Mouse (Mus musculus) megakaryocyte, embryonic 14.5 days (primary cell): ENCODE data around the gene Cldn19.

ENCODE experiments used
- FLI1 ChIP-seq: IDR thresholded peaks from 2 replicates; pipeline ENCODE4 v1.6.1; 2012; ENCODE audit warnings: low read length, inconsistent platforms, mixed read lengths
- GATA1 ChIP-seq: IDR thresholded peaks from 3 replicates; pipeline ENCODE4 v1.6.1; 2012; ENCODE audit warnings: mixed read lengths, low read length, inconsistent platforms, borderline replicate concordance

DNA sequence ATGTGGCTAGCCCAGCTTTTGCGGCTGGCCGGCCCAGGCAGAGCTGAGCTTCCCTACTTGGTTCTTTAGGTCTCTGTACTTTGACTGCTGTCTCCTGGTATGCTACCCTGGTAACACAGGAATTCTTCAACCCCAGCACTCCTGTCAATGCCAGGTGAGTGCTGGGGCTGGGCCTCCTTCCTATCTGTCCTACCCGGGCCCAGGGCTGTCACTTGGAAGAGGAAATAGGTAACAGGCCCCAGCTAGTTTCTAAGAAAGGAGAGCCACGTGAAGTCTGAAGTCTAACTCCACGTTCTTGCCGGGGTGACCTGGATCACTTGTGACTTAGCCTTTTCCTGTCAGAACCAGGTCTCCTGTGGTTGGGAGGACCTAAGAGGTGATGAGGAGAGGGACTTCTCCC lies 1.9 kb downstream of the Cldn19 start:
- no peak for TF ChIP-seq GATA1
- TF ChIP-seq FLI1 = no peak
